Mouse (Mus musculus) T-helper 1 cell (primary cell): ENCODE data around the gene Fra10ac1.

Experiments
- in situ Hi-C: fragments of 300-600 bp; cut with MboI, MseI; formaldehyde crosslinking; loops from one replicate; pipeline ENCODE4 v1.15.1; 2025; ENCODE audit warnings: high pct_unique_total_duplicates

Gene Fra10ac1

DNA sequence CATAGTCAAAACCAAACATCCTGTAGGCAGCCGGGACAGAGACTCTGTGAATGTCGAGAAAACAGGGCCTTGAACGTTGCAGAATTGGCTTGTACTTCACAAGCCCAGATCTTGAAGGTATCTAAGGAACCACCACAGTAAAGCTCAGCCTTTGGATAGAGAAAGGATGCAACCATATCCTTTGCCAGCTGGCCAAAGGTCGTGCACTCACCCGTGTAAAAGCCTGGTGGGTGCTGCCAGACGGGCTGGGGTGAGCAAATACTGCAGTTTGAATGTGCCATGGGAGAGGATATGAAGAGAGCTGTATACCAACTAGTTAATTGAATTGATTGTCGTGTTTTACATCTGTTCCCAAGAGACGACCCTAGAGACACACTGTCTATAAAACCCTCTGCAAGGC, 8.1 kb upstream of the Fra10ac1 start:
- in situ Hi-C loops, result no loop called here

DNA sequence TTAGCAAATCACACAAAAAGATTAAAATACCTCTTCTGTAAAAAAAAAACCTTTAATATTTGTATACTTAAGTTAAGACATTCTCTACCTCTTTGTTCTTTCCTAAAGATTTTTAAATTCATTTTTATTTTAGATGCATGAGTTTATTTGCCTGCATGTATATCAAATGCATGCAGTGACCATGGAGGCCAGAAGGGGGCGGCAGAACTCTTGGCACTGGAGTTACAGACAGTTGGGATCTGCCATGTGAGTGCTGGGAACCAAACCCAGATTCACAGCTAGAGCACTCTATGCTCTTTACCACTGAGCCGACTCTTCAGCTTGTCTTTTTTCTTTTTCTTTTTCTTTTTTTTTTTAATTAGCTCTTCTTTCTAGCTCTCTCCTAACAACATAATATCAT, 4.7 kb upstream of the Fra10ac1 start:
- in situ Hi-C loops, result no loop called here

DNA sequence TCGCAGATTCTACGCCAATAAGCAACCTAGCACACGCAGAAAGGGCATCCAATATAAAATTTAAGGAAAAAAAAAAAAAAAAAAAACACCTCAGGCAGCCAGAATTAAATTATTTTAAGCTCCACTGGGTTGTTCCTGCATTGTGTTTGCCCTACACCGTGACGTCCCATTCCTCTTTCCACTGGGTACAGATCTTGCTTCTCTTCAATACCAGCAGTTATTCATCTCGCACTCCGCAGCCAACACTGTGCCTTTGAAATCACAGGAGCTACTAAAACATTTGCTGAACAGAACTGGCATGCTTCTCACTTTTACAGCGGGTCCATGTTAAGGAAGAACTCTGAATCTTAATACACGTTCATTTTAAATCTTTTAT, 717 bp upstream of the Fra10ac1 start:
- in situ Hi-C loops, result no loop called here

DNA sequence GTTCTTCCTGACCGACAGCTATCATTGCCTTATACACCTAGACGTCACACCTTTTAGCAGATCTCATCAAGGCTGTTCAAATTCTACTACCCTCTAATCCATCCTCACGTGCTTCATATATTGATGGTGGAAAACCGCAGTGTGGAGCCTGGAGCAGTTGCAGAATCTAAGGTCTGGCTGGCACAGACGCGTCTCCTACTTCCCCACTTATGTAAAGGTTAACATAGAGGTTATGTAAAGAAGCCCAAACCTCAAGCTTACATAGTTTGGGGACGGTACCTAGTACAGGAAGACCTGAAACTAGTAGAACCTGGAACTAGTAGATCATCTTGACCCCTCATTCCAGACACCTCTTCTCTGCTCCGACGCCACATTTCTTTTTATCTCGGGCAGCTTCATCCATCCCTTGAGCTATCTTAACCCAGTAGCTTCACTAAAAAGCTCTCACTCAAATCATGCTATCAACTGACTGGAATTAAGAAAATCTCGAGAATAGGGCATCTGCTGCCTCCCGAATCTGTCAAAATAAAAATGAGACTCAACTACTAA, 526 bp downstream of the Fra10ac1 start:
- in situ Hi-C loops, result no loop called here

DNA sequence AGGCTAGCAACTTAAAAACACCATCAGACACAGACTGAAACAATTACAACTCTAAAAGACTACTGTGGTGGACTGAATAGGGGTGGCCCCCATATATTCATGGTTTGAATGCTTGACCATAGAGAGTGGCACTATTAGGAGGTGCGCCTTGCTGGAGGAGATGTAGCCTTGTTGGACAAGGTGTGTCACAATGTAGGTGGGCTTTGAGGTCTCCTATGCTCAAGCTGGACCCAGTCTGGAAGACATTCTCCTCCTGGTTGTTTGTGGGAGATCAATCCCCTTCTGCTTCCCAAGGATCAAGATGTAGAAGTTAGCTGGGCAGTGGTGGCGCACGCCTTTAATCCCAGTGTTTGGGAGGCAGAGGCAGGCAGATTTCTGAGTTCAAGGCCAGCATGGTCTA, 6.3 kb downstream of the Fra10ac1 start:
- in situ Hi-C loops, result no loop called here

DNA sequence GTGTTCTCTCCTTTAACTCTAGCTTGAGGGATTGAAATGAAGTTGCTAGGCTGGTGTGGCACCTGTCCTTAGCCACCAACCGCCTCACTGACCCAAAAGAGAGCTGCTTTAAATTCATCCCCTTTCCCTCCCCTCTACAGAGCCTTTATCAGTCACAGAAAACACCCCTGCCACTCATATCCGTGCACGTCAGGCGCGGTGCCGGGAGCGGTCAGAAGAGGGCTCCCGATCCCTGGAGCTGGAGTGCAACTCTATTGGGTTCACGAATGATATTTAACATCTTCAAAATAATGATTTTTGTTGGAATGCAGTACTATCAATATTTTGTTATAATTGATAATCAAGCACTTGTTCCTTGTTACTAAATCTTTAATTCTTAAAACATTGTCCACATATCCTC, 17.3 kb downstream of the Fra10ac1 start:
- in situ Hi-C loops, result no loop called here

DNA sequence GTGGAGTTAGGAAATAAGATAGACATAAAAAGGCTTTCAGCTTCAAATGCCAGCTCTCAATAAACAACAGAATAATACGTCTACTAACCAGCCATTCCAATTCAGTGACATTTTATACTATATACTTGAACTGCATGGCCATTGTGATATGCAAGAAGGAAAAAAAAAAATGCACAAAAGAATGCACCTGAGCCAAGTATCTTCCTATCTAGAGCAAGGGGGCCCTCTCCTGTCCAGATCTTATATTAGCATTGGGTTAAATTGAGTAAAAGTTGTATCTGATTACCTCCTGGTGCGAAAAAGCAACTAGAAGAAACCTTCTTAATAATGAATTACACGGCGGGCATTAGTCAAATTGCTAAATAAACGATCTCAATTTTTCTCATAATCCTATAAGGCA, 25.2 kb downstream of the Fra10ac1 start:
- in situ Hi-C loops, result no loop called here

DNA sequence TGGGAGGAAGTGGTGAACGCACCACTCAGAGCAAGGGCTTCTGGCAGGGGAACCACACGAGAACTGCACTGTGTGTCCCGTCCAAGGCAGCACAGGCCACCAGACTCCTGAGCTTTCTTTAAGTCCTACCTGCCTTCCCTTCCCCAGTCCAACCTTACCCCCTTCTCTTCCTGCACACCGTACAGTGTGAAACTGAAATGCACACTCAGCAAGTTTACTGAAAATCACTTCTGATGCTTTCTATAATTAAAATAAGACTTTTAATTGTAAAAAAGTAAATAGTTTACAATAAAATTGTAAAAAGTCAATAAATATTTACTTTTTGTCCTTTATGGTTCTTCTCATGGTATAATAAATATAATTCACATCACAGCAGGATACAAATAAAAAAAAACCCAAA, 28.7 kb downstream of the Fra10ac1 start:
- in situ Hi-C loops, result no loop called here

DNA sequence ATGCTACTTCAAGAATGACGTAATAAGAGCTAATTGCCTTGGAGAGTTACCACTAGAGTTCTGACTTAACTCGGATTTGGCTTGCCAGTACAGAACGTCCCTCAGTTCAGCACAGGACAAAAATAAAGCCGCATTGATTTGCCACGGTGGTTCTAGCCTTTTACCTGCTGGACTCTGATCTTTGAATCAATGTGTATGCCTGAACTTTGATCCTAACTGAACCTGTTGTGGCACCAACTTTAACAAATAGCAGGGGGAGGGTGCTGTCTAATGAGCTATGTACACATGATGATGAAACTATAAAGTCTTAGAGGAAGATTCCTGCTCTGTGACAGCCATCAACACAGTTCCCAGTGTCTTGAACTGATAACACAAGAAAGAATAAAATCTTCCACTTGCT, 32.5 kb downstream of the Fra10ac1 start:
- in situ Hi-C loops, result no loop called here

DNA sequence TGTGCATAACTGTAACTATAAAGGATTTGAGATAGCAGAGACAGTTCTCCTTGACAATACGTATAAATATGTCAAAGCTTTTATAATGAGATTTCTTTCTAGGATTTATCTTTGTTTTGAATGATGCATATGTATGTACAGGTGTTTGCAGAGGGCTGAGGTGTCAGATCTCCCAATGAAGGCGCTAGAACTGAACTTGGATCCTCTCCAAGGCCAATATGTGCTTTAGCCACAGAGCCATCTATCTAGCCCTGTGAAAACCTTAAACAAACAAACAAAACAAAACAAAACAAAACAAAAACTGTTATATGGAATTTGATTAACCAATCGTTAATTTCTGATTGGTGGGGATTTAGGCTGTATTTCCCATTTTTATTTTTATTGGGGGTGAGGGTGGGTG, 33.4 kb downstream of the Fra10ac1 start:
- in situ Hi-C loops, result no loop called here

DNA sequence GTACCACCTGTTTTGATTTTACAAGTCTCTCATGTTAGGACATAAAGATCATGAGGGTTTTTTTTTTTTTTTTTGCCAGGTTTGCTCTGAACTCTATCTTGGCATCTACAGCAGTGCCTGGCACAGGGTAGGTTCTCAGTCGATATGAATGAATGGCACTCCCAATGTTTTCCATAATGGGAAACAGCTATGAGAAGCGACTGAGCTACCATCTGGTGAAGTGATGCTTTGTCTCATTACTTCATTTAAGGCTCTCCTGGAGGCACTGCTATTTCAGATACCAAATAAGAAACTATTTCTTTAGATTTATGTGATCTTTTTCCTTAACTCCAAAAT, 36.6 kb downstream of the Fra10ac1 start:
- in situ Hi-C loops, result no loop called here

DNA sequence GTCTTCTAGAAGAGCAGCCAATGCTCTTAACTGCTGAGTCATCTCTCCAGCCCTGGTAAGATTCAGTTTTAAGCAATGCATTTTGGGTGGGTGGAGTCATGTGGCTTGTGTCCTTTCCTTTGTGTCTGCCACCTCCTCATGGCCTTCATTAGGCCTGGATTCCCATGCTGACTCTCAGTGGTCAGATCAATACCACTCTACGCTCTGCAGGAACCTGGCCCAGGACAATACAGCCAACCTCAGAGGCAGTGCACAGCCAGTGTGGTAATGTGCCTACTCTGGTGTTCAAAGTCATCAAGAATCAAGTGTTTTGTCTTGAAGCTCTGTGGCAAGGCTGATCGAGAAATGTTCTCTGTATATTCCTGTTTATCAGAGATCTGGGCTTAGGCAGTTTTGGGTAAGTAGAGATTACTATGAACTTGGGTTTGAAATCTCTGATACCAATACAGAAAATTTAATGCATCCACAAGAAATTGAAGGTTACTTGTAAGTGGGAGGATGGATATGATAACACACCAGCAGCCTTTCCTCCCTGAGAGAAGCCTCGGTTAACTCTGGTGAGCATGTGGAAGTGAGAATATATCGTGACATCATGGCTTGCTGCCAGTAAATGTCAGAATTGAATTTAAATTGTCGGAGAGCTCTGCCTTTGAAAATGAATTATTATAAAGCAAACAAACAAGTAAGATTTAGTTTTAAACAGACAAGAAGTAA, 37.2 kb downstream of the Fra10ac1 start:
- in situ Hi-C loops, result no loop called here

DNA sequence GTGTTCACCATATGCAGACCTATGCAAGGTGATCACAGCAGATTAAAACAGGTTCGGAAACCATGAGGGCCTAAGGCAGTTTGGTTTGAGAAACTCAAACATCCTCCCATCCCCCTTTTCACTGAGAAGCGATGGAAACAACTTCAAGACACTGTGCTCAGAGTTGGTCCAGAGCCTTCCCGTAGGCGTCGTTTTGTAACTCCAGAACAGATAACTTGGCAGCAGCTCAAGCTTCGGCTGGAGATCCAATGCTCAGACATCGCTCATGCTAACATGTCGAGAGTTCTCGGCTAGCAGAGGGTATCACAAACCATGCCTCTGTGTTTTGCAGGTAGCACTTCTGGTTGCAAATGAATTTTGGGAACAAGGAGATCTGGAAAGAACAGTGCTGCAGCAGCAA, 44.3 kb downstream of the Fra10ac1 start:
- in situ Hi-C loops, result no loop called here

DNA sequence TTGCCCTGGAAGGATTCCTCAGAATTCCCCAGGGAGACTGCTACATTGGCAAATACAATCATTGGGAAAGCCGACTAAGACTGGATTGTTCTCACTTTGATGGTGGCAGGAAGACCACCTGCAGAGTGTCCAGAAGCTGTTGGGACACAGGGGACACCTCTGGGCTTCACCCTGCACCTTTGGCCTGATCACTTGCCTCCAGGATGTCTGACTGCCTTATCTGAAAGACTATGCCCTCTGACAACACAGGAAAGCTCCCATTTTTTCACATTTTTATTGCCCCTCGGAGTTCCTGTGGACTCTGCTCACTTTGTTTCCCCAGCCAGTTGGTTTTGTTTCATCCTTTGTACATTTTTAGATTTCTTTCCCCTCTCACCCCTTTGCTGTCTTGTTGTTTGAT, 59.3 kb downstream of the Fra10ac1 start:
- in situ Hi-C loops, result no loop called here

DNA sequence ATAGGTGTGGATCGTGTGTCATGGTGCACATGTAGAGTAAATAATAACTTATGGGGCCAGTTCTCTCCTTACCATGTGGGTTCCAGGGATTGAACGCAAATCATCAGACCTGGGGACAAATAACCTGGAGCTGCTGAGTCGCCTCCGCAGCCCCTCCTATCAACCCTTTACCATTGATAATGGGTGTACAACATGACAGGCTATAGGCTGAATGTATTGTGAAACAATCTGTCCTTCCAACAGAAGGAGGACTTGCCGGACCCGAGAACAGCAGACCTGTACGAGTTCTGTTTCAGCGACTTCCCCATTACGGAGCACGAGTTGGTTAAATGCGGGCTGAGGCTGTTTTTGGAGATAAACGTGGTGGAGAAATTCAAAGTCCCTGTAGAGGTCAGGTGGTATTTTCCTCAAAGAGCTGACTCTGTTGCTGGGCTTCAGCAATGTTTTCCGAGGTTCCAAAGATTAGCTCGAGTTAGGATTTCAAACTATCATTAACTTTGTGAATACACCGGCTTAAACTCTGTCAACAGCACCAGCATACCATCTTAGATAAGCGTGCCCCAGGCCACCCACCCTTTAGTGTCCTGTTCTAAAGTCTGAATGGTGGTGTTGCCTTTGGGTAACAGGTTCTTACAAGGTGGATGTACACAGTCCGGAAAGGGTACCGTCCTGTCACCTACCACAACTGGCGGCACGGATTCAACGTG, 62.2 kb downstream of the Fra10ac1 start:
- in situ Hi-C loops, result no loop called here

DNA sequence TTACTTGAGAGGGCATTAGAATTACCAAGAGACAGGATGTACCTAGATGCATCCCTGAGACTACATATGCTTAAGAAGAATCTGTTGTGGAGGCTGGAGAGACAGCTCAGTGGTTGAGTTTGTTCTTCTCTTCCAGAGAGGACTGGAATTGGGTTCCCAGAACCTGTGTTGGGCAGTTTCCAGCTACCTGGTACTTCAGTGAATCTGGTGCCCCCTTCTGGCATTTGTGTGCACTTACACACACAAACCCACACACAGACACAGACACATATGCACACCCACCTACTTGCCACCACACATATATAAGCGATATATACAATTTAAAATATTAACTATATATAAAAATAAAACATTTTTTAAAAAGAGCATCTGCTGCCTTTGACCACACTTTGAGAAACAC, 67.7 kb downstream of the Fra10ac1 start:
- in situ Hi-C loops, result loop anchor here (10.0 kb wide), 1 partner anchor 1881 kb away; no protein-coding TSS in a partner anchor

DNA sequence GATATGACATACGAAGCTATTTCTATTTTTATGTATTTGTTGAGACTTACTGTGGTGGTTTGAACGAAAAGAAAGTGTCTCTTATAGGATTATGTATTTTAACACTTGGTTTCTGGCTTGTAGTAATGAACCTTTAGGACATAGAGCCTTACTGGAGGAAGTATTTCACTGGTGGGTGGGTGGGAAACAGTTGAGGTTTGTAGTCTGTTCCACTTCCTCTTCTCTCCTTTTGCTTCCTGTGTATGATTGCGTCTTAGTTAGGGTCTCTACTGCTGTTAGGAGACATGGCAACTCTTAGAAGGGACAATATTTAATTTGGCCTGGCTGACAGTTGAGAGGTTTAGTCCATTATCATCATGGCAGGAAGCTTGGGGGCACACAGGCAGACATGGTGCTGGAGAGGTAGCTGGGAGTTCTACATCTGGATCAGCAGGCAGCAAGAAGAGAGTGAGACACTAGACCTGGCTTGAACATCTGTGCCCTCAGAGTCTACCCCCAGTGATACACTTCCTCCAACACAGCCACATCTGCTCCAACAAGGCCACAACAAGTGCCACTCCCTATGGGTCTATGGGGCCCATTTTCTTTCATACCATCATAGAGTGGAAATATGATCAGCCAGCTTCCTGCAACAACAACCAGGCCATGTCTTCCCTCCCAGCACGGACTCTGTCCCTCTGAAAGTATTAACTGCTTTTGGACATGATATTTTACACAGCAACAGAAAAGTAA, 80.2 kb downstream of the Fra10ac1 start:
- in situ Hi-C loops, result no loop called here
